Mouse (Mus musculus): ENCODE results near the gene Naif1.
"Not testable (repeated sequence)": the region's sequence is repeated elsewhere in the genome, so short reads cannot be mapped to it uniquely, and the experiment has no call there.

Gene Naif1

GRCm38 (mm10) chr2:32455101-32455500 is 4.8 kb downstream of the Naif1 start:
- DNase-seq (ENCODE audit: low spot score in 2 of 2) = no peak

GRCm38 (mm10) chr2:32458300-32458699 is 8.0 kb downstream of the Naif1 start:
- DNase-seq (ENCODE audit: low spot score in 2 of 2) = no peak

- no peak for DNase-seq (ENCODE audit: low spot score in 2 of 2)
Measured at GRCm38 (mm10) chr2:32459657-32460056, 9.4 kb downstream of the Naif1 start.

GRCm38 (mm10) chr2:32463773-32464172 is 13.5 kb downstream of the Naif1 start:
- DNase-seq (ENCODE audit: low spot score in 2 of 2) = no peak

- DNase-seq (ENCODE audit: low spot score in 2 of 2) = no peak
Measured at GRCm38 (mm10) chr2:32464212-32464891, 14.1 kb downstream of the Naif1 start.

GRCm38 (mm10) chr2:32471001-32471680 is 20.9 kb downstream of the Naif1 start:
- DNase-seq (ENCODE audit: low spot score in 2 of 2) = no peak

GRCm38 (mm10) chr2:32471681-32472061 is 21.4 kb downstream of the Naif1 start:
- DNase-seq (ENCODE audit: low spot score in 2 of 2) = no peak

GRCm38 (mm10) chr2:32475361-32475760 is 25.1 kb downstream of the Naif1 start:
- DNase-seq (ENCODE audit: low spot score in 2 of 2) = not testable (repeated sequence)

GRCm38 (mm10) chr2:32482351-32482750 is 32.1 kb downstream of the Naif1 start:
- no peak for DNase-seq (ENCODE audit: low spot score in 2 of 2)

GRCm38 (mm10) chr2:32483179-32483875 is 33.1 kb downstream of the Naif1 start:
- no peak for DNase-seq (ENCODE audit: low spot score in 2 of 2)

GRCm38 (mm10) chr2:32484933-32485332 is 34.7 kb downstream of the Naif1 start:
- DNase-seq (ENCODE audit: low spot score in 2 of 2) = no peak

- DNase-seq (ENCODE audit: low spot score in 2 of 2) = no peak
Measured at GRCm38 (mm10) chr2:32485751-32486150, 35.5 kb downstream of the Naif1 start.

GRCm38 (mm10) chr2:32486155-32486554 is 35.9 kb downstream of the Naif1 start:
- no peak for DNase-seq (ENCODE audit: low spot score in 2 of 2)

GRCm38 (mm10) chr2:32487124-32487623 is 36.9 kb downstream of the Naif1 start:
- peak; percentile 78 to 88 for DNase-seq (ENCODE audit: low spot score in 2 of 2)

GRCm38 (mm10) chr2:32488679-32489078 is 38.4 kb downstream of the Naif1 start:
- DNase-seq (ENCODE audit: low spot score in 2 of 2) = peak; percentile 63 to 74

- not testable (repeated sequence) for DNase-seq (ENCODE audit: low spot score in 2 of 2)
Measured at GRCm38 (mm10) chr2:32490730-32491129, 40.5 kb downstream of the Naif1 start.

- no peak for DNase-seq (ENCODE audit: low spot score in 2 of 2)
Measured at GRCm38 (mm10) chr2:32492661-32493060, 42.4 kb downstream of the Naif1 start.

- DNase-seq (ENCODE audit: low spot score in 2 of 2) = no peak
Measured at GRCm38 (mm10) chr2:32493301-32493701, 43.0 kb downstream of the Naif1 start.

GRCm38 (mm10) chr2:32494522-32494921 is 44.3 kb downstream of the Naif1 start:
- DNase-seq (ENCODE audit: low spot score in 2 of 2) = no peak

GRCm38 (mm10) chr2:32495185-32495726 is 45.0 kb downstream of the Naif1 start:
- no peak for DNase-seq (ENCODE audit: low spot score in 2 of 2)

GRCm38 (mm10) chr2:32496190-32496589 is 45.9 kb downstream of the Naif1 start:
- no peak for DNase-seq (ENCODE audit: low spot score in 2 of 2)

GRCm38 (mm10) chr2:32499365-32499764 is 49.1 kb downstream of the Naif1 start:
- DNase-seq (ENCODE audit: low spot score in 2 of 2) = no peak

All from frontal cortex, postnatal 10 days (tissue).